Mouse (Mus musculus) testis, adult 2 months (tissue): Measurements from ENCODE around the gene Hirip3.

Source experiments
- CTCF ChIP-seq: fragments of 200-500 bp; IDR thresholded peaks from 2 replicates; pipeline ENCODE4 v1.5.1; 2012; ENCODE audit warnings: low read depth, mild to moderate bottlenecking, inconsistent platforms, low read length, moderate library complexity; ENCODE audit not compliant: control insufficient read depth, insufficient read depth, insufficient replicate concordance
- POLR2A ChIP-seq: fragments of 200-500 bp; IDR thresholded peaks from 2 replicates; pipeline ENCODE4 v1.6.1; 2012; ENCODE audit warnings: low read depth, mild to moderate bottlenecking, inconsistent platforms, low read length, moderate library complexity; ENCODE audit not compliant: control insufficient read depth

DNA sequence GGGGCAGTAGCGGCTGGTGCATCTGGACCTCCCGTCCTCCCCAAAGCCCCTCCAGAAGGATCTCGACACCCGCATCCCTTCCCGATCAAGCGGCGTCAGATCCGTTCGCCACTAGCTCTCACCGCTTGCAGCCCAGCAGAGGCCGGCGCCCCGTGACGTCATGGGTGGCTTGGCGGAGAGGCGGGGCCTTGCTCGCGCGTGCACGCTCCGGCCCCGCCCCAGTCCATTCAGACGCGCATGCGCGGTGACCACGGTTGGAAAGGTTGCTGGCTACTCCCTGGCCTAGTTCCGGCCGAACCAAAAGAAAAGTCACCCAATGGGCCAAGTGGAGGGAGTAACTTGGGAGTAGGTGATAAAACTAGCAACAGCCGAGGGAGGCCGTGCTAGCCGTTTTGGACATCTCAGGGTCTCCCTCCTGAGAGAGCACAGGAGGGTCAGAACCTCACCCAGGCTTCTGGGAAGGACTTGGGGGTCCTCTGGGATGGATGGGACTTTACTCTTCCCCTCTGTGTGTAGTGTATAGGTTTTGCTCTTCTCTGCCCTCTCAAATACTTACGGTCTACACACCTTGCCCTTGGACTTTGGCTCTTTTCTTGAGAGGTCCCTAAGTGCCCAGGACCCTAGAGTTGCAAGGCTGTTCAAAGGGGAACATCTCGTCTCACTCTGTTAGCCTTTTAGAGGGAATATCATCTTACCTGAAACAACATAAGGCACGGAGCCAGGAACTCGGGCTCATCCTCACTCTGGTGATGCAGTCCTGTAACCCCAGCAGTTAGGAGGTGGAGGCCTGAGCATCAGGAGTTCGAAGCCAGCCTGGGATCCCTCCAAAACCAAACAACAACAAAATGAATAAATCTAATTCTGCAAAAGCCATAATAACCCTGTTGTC is 36.6 kb downstream of the Hirip3 start:
- TF ChIP-seq POLR2A, result peak; percentile 68; the same call in 1 of the 2 replicates
- no peak for TF ChIP-seq CTCF
